Mouse (Mus musculus): ENCODE data around the gene Enthd1.

- TF ChIP-seq USF2 (conservative IDR thresholded peaks at IDR 0.05; ENCODE audit: low read depth, low read length) (no peak), ZMIZ1 (IDR thresholded peaks at IDR 0.05; ENCODE audit: low read depth, low read length) (no peak), MEF2A (IDR thresholded peaks at IDR 0.05; ENCODE audit: borderline replicate concordance, low read depth, low read length) (no peak), EP300 (IDR thresholded peaks at IDR 0.05; ENCODE audit: low read length) (no peak), CTCF (conservative IDR thresholded peaks at IDR 0.05 in 1 of 2, IDR thresholded peaks at IDR 0.05 in 1 of 2; ENCODE audit: low read depth in 2 of 2, low read length in 2 of 2) (no peak), RAD21 (IDR thresholded peaks at IDR 0.05; ENCODE audit: low read depth, low read length) (no peak), IRF4 (IDR thresholded peaks at IDR 0.05; ENCODE audit: low read depth, low read length) (no peak), SMC3 (IDR thresholded peaks at IDR 0.05; ENCODE audit: low read depth, low read length) (no peak), POLR2A (IDR thresholded peaks at IDR 0.05; ENCODE audit: low read depth, low read length) (no peak), USF1 (IDR thresholded peaks at IDR 0.05; ENCODE audit: low read depth, low read length) (no peak), CHD2 (IDR thresholded peaks at IDR 0.05; ENCODE audit: low read length) (no peak), GABPA (IDR thresholded peaks at IDR 0.05; ENCODE audit: insufficient replicate concordance, low read depth, low read length) (no peak), ZC3H11A (IDR thresholded peaks at IDR 0.05; ENCODE audit: low read depth, low read length) (no peak), KAT2A (IDR thresholded peaks at IDR 0.05; ENCODE audit: insufficient replicate concordance, low read length) (no peak)
Observed at GRCm38 (mm10) chr15:80574211-80575040, 9.5 kb upstream of the Enthd1 start.

Measured in CH12.LX (cell line).